Mouse (Mus musculus) liver, embryonic 14.5 days (tissue): ENCODE results near the gene Pcca.

Source experiments
- CTCF ChIP-seq: IDR thresholded peaks from 2 replicates; pipeline ENCODE4 v1.5.1; 2016; ENCODE audit warnings: antibody characterized with exemption, low read depth, control low read depth
- EP300 ChIP-seq: IDR thresholded peaks from 2 replicates; pipeline ENCODE4 v1.6.1; 2016; ENCODE audit warnings: antibody characterized with exemption, low read depth

DNA sequence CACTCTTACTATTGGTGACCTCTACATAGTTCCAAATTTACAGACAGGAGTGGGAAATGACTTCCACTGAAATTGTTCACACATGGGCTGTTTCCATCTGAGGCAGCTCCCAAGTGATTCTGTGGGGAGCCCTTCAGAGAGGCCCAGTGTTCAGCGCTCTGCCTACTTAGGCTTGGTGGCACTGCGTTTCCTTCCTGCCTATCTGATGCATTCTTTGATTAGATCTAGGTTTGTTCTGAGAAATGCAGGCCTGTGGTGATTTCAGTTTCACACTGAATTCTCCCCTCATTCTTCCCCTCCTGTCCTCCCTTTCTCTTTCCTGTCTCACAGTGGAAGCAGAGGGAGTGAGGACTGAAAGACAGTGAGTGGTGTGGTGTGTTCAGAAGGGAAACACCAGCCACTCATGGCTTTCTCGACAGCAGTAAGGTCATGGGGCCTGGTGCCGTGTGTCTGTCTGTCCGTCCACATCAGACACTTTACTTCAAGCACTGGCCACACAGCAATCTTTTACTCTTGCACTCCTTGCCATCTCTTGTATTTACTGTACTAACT is 318.5 kb downstream of the Pcca start:
- TF ChIP-seq CTCF (no peak), EP300 (no peak)
